Mouse (Mus musculus) embryonic fibroblast, embryonic 13.5 days (primary cell): ENCODE data around the gene Ppfia2.

Source experiments
- CTCF ChIP-seq: IDR thresholded peaks from 2 replicates; pipeline ENCODE4 v1.5.1; 2011; ENCODE audit warnings: mild to moderate bottlenecking, control low read depth, low read length, moderate library complexity, borderline replicate concordance; ENCODE audit not compliant: insufficient read depth
- POLR2A ChIP-seq: IDR thresholded peaks from 2 replicates; pipeline ENCODE4 v1.6.1; 2011; ENCODE audit warnings: low read depth, mild to moderate bottlenecking, control low read depth, low read length, moderate library complexity

- TF ChIP-seq CTCF (no peak), POLR2A (no peak)
These were observed 530 bp downstream of the Ppfia2 start for GRCm38 (mm10) chr10:106470533-106471205.
